ENCODE assay signal across 16 mouse cellular contexts in the genomic region with DNA sequence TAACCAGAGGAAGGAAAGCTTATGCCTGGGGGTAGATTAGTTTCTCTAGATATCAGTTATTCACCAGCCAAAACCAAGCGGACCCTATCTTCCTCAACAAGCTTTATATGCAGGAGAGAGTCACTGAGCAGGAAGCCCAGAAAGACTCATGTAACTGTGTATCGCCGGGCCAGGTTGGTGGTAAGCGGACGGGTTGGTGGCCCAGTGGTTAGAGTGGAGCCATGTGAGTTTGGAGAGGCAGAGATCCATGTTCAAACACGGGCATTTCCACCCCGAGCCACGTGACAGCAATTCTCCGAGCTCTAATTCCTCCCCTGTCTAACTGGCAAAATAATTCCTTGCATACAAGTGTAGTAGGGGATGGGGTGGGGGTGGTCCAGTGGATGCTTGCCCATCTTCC. TPM values are rescaled to one million over a fixed set of nuclear protein-coding genes. Genes with fewer than 3 reads are reported as not detected.
DNase-seq lines count a peak whose midpoint lies in the region; ATAC-seq and TF ChIP-seq lines count a peak whose summit lies in the region.
"Had no signal": no experiment of that assay in that cellular context is flagged by ENCODE, and none has a peak within 500 bp of the region (broad histone marks: within the 10 kb centered on the region; RNA-seq: fewer than 3 reads in every experiment).

No protein-coding gene starts in this region.

- H3K36me3 ChIP-seq in hindbrain, embryonic 10.5 days = no peaks in the 10 kb centered on the region
- no peaks in the 10 kb centered on the region for H3K36me3 ChIP-seq in hindbrain, postnatal 0 days (ENCODE audit: insufficient read depth, low read length)
- H3K36me3 ChIP-seq in stomach, embryonic 16.5 days (ENCODE audit: control insufficient read depth, insufficient read depth, low read length) = no peaks in the 10 kb centered on the region
- no peaks in the 10 kb centered on the region for H3K36me3 ChIP-seq in stomach, postnatal 0 days (ENCODE audit: control insufficient read depth, insufficient read depth, low read length)
- H3K36me3 ChIP-seq: hindbrain, embryonic 15.5 days; stomach, embryonic 15.5 days had no signal

- TF ChIP-seq CTCF in hindbrain, postnatal 0 days (IDR thresholded peaks at IDR 0.05; ENCODE audit: low read depth) = no peak
- no peak for TF ChIP-seq CTCF in stomach, postnatal 0 days (IDR thresholded peaks at IDR 0.05; ENCODE audit: low read depth)

- H3K4me1 ChIP-seq in hindbrain, embryonic 10.5 days (replicated peaks) = peaks cover 56% of the 10 kb centered on the region
- H3K4me1 ChIP-seq in hindbrain, postnatal 0 days (ENCODE audit: insufficient read depth, low read length) = no peaks in the 10 kb centered on the region
- H3K4me1 ChIP-seq in stomach, embryonic 16.5 days (ENCODE audit: control insufficient read depth, insufficient read depth, low read length) = peaks cover 19% of the 10 kb centered on the region
- H3K4me1 ChIP-seq in stomach, postnatal 0 days (replicated peaks; ENCODE audit: control insufficient read depth, insufficient read depth) = peaks cover 4% of the 10 kb centered on the region; the same call in 1 of the 2 replicates

- H3K4me2 ChIP-seq in hindbrain, postnatal 0 days (ENCODE audit: low read depth, low read length) = no peak overlapping the region
- no peak overlapping the region for H3K4me2 ChIP-seq in stomach, embryonic 16.5 days (ENCODE audit: low read depth, low read length)
- H3K4me2 ChIP-seq in stomach, postnatal 0 days (replicated peaks; ENCODE audit: low read depth) = no peak overlapping the region
- H3K4me2 ChIP-seq: heart, embryonic 11.5 days; hindbrain, embryonic 15.5 days; stomach, embryonic 15.5 days had no signal

- no peak overlapping the region for H3K4me3 ChIP-seq in hindbrain, embryonic 10.5 days
- H3K4me3 ChIP-seq in hindbrain, postnatal 0 days (ENCODE audit: low read length) = no peak overlapping the region
- H3K4me3 ChIP-seq in stomach, embryonic 16.5 days (replicated peaks; ENCODE audit: low read length) = no peak overlapping the region
- H3K4me3 ChIP-seq in stomach, postnatal 0 days (ENCODE audit: low read depth, low read length) = no peak overlapping the region
- H3K4me3 ChIP-seq: hindbrain, embryonic 15.5 days; stomach, embryonic 15.5 days had no signal

- 86% methylated on average over 9 of the region's 9 CpGs for WGBS in hindbrain, embryonic 10.5 days
- WGBS in hindbrain, postnatal 0 days = 79% methylated on average over 9 of the region's 9 CpGs
- 62% methylated on average over 9 of the region's 9 CpGs for WGBS in stomach, embryonic 16.5 days
- 62% methylated on average over 9 of the region's 9 CpGs for WGBS in stomach, postnatal 0 days

- no peak overlapping the region for H3K9ac ChIP-seq in hindbrain, postnatal 0 days (replicated peaks; ENCODE audit: low read length)
- H3K9ac ChIP-seq in stomach, embryonic 16.5 days (ENCODE audit: low read length) = no peak overlapping the region
- no peak overlapping the region for H3K9ac ChIP-seq in stomach, postnatal 0 days (ENCODE audit: low read length)
- H3K9ac ChIP-seq: hindbrain, embryonic 15.5 days; liver, embryonic 14.5 days; stomach, embryonic 15.5 days had no signal

- TF ChIP-seq EP300 in stomach, postnatal 0 days (optimal IDR thresholded peaks at IDR 0.05) = no peak

- no peaks in the 10 kb centered on the region for H3K27me3 ChIP-seq in hindbrain, embryonic 10.5 days (ENCODE audit: insufficient read depth, poor library complexity, severe bottlenecking)
- H3K27me3 ChIP-seq in hindbrain, postnatal 0 days (ENCODE audit: insufficient read depth, low read length) = no peaks in the 10 kb centered on the region
- no peaks in the 10 kb centered on the region for H3K27me3 ChIP-seq in stomach, embryonic 16.5 days (ENCODE audit: control insufficient read depth, insufficient read depth, low read length)
- H3K27me3 ChIP-seq in stomach, postnatal 0 days (ENCODE audit: control insufficient read depth, insufficient read depth, low read length) = no peaks in the 10 kb centered on the region
- H3K27me3 ChIP-seq: hindbrain, embryonic 15.5 days; stomach, embryonic 15.5 days had no signal

- H3K27ac ChIP-seq in hindbrain, embryonic 10.5 days = peak overlapping the region; percentile 19
- H3K27ac ChIP-seq in hindbrain, postnatal 0 days = no peak overlapping the region
- H3K27ac ChIP-seq in stomach, embryonic 16.5 days (ENCODE audit: low read length) = peak overlapping the region; percentile 21
- H3K27ac ChIP-seq in stomach, postnatal 0 days (replicated peaks) = no peak overlapping the region
- H3K27ac ChIP-seq: hindbrain, embryonic 15.5 days; liver, embryonic 14.5 days; stomach, embryonic 15.5 days had no signal

- no peak for ATAC-seq in hindbrain, postnatal 0 days
- peak; percentile 4; the same call in 1 of the 2 replicates for ATAC-seq in stomach, embryonic 16.5 days (ENCODE audit: insufficient read depth, low FRiP score)
- ATAC-seq in stomach, postnatal 0 days (ENCODE audit: low FRiP score, low TSS enrichment) = no peak

- no peaks in the 10 kb centered on the region for H3K9me3 ChIP-seq in hindbrain, embryonic 10.5 days
- H3K9me3 ChIP-seq in hindbrain, postnatal 0 days (ENCODE audit: low read length) = no peaks in the 10 kb centered on the region
- no peaks in the 10 kb centered on the region for H3K9me3 ChIP-seq in stomach, embryonic 16.5 days (replicated peaks; ENCODE audit: control insufficient read depth, low read length)
- no peaks in the 10 kb centered on the region for H3K9me3 ChIP-seq in stomach, postnatal 0 days (ENCODE audit: control insufficient read depth, low read length)
- H3K9me3 ChIP-seq: hindbrain, embryonic 15.5 days; stomach, embryonic 15.5 days had no signal

- no peak for DNase-seq in hindbrain, embryonic 10.5 days (ENCODE audit: low spot score)
- no peak for DNase-seq in hindbrain, postnatal 0 days (ENCODE audit: low spot score)
- DNase-seq in lung, adult 18-20 months = peak; percentile 36 to 48
- no peak for DNase-seq in lung, postnatal 25 days (ENCODE audit: low spot score)
- DNase-seq in stomach, postnatal 0 days (ENCODE audit: low spot score) = no peak
- DNase-seq in layer of hippocampus, postnatal 14 days (ENCODE audit: low spot score in 2 of 2) = no peak
- DNase-seq: cerebellum, adult 2 months; cerebellum, postnatal 36 days; kidney, adult 18-20 months; right cerebral cortex, postnatal 14 days had no signal

RNA-seq across cellular contexts. Expression of a gene that starts 32.4 kb away (rescaled TPM):
- 3.9 and 4.9 TPM in 2 replicates for polyA plus RNA-seq in hindbrain, embryonic 10.5 days (2016; fragmentation: Nextera tagmentation; extraction: Ambion mirVana)
- total RNA-seq in hindbrain, postnatal 0 days (2014; rRNA removed) = 17.8 and 20.4 TPM in 2 replicates
- polyA plus RNA-seq in hindbrain, postnatal 0 days (2015; fragmentation: Nextera tagmentation; extraction: Ambion mirVana) = 8.6 and 9.0 TPM in 2 replicates
- 5.0 and 5.8 TPM in 2 replicates for polyA plus RNA-seq in stomach, embryonic 16.5 days (2015; fragmentation: Nextera tagmentation; extraction: Ambion mirVana)
- polyA plus RNA-seq in stomach, postnatal 0 days (2015; fragmentation: Nextera tagmentation; extraction: Ambion mirVana) = 7.8 and 9.0 TPM in 2 replicates
- 100 to 1,000 TPM; 101 to 113 TPM for total RNA-seq in layer of hippocampus, postnatal 14 days (2021)
- total RNA-seq: megakaryocyte, adult 5-6 weeks had no signal

Comparison
In these comparisons a context has a peak if more than half of its experiments do, and no peak if none do; other contexts are left out.
1. DNase-seq: peak in lung, adult 18-20 months (2 of 2); none in hindbrain, embryonic 10.5 days (single experiment), hindbrain, postnatal 0 days (single experiment), lung, postnatal 25 days (single experiment), stomach, postnatal 0 days (single experiment) and layer of hippocampus, postnatal 14 days (0 of 2).
2. H3K27ac ChIP-seq: peak in hindbrain, embryonic 10.5 days (single experiment) and stomach, embryonic 16.5 days (single experiment); none in hindbrain, postnatal 0 days (single experiment) and stomach, postnatal 0 days (single experiment).